ENCODE assay signal across 18 mouse cellular contexts in genomic region chr8:40193148-40193547, GRCm38 (mm10).
"Had no signal": no experiment of that assay in that cellular context is flagged by ENCODE, and none has a peak within 500 bp of the region (broad histone marks: within the 10 kb centered on the region; RNA-seq: fewer than 3 reads in every experiment).

No protein-coding gene starts in this region.

- H3K9me3 ChIP-seq: liver, embryonic 12.5 days; midbrain, embryonic 12.5 days; neural tube, embryonic 13.5 days; neural tube, embryonic 15.5 days had no signal

- H3K9ac ChIP-seq: liver, embryonic 12.5 days; liver, embryonic 14.5 days; lung, embryonic 14.5 days; midbrain, embryonic 12.5 days; neural tube, embryonic 13.5 days; neural tube, embryonic 15.5 days had no signal

- H3K4me3 ChIP-seq: liver, embryonic 12.5 days; midbrain, embryonic 12.5 days; myocyte; neural tube, embryonic 13.5 days; neural tube, embryonic 15.5 days had no signal

- DNase-seq: lung, adult 18-20 months; lung, embryonic 14.5 days; lung, postnatal 10 days; lung, postnatal 4 days; retina, postnatal 1 day; right cerebral cortex, adult 18-20 months; right cerebral cortex, postnatal 25 days; right cerebral cortex, postnatal 4 days; spleen, adult 18-20 months; thymus, adult 18-20 months; thymus, postnatal 14 days; thymus, postnatal 36 days had no signal

- H3K27me3 ChIP-seq: liver, embryonic 12.5 days; midbrain, embryonic 12.5 days; neural tube, embryonic 13.5 days; neural tube, embryonic 15.5 days had no signal

- H3K36me3 ChIP-seq: liver, embryonic 12.5 days; midbrain, embryonic 12.5 days; neural tube, embryonic 13.5 days; neural tube, embryonic 15.5 days had no signal

- ATAC-seq: liver, embryonic 12.5 days had no signal

- H3K27ac ChIP-seq: liver, embryonic 12.5 days; liver, embryonic 14.5 days; midbrain, embryonic 12.5 days; neural tube, embryonic 13.5 days; neural tube, embryonic 15.5 days had no signal

- H3K4me1 ChIP-seq: liver, embryonic 12.5 days; midbrain, embryonic 12.5 days; neural tube, embryonic 13.5 days; neural tube, embryonic 15.5 days had no signal

- H3K4me2 ChIP-seq: liver, embryonic 12.5 days; lung, embryonic 14.5 days; midbrain, embryonic 12.5 days; neural tube, embryonic 13.5 days; neural tube, embryonic 15.5 days had no signal
